Mouse (Mus musculus) adrenal gland, postnatal 10 days (tissue): ENCODE data around the gene Mrgprh. TPM values are rescaled to one million over a fixed set of nuclear protein-coding genes. Genes with fewer than 3 reads are reported as not detected.

ENCODE experiments used
- DNase-seq: peaks from one replicate; pipeline ENCODE4 v3.0.0; 2021; ENCODE audit warnings: mixed read lengths
- microRNA-seq: library from miRNA; unstranded; fragments of <30 nt; microRNA quantifications from one replicate; pipeline ENCODE4 v1.2.0, GENCODE M21; 2021
- total RNA-seq, 2 experiments: library from RNA; stranded (reverse); gene quantifications; 2 replicates each; pipeline ENCODE4 v1.2.3; 2021

The Mrgprh gene
- total RNA-seq, 2 experiments from 2014 or later: 0.27 to 0.58 TPM

- DNase-seq: no peak
These were observed 45.2 kb downstream of the Mrgprh start for GRCm38 (mm10) chr17:12921073-12921472.

- DNase-seq: peak; percentile 42
These were observed 49.2 kb downstream of the Mrgprh start for GRCm38 (mm10) chr17:12925001-12925400.

GRCm38 (mm10) chr17:12925703-12926180, 49.9 kb downstream of the Mrgprh start:
- DNase-seq: no peak

Small RNAs within 50 kb of the gene (microRNA-seq; reads per million reads assigned to microRNA genes)
- gene Gm24085: not detected

Other genes starting within 250 kb of the Mrgprh start
- 10 to 100 TPM; 10.1 to 24.6 TPM for gene Slc22a1, start 200.2 kb upstream of the Mrgprh start, total RNA-seq
- gene Igf2r, start 106.4 kb upstream of the Mrgprh start, total RNA-seq: 10 to 100 TPM; 60.7 to 77.0 TPM
- under 1 TPM in 1 of 2 experiments, not detected in 1; 0.60 TPM for gene Mas1, start 7.9 kb upstream of the Mrgprh start, total RNA-seq
- gene Pnldc1, start 34.2 kb downstream of the Mrgprh start, total RNA-seq: 1 to 10 TPM; 2.2 to 2.8 TPM
- 100 to 1,000 TPM; 235 to 266 TPM for gene Tcp1, start 39.7 kb downstream of the Mrgprh start, total RNA-seq
- 100 to 1,000 TPM in 1 of 2 experiments, 10 to 100 TPM in 1; 87.0 to 122 TPM for gene Mrpl18, start 40.3 kb downstream of the Mrgprh start, total RNA-seq
- 10 to 100 TPM in 1 of 2 experiments, 1 to 10 TPM in 1; 9.1 to 18.7 TPM for gene Acat3, start 64.6 kb downstream of the Mrgprh start, total RNA-seq
- gene Acat2, start 84.7 kb downstream of the Mrgprh start, total RNA-seq: 100 to 1,000 TPM; 108 to 118 TPM
- 10 to 100 TPM; 55.3 to 74.7 TPM for gene Wtap, start 118.1 kb downstream of the Mrgprh start, total RNA-seq
- 100 to 1,000 TPM; 750 to 799 TPM for gene Sod2, start 130.8 kb downstream of the Mrgprh start, total RNA-seq
- gene Gpr31b, start 176.3 kb downstream of the Mrgprh start, total RNA-seq: not detected
- gene Tcp10b, start 185.1 kb downstream of the Mrgprh start, total RNA-seq: under 1 TPM; 0.51 to 0.82 TPM